Mouse (Mus musculus) CH12F3 (cell line): ENCODE results near the gene Henmt1.

Source experiments
- in situ Hi-C: fragments of 300-500 bp; cut with MboI; formaldehyde crosslinking; loops from 2 replicates; pipeline ENCODE4 v1.14.3; 2020; ENCODE audit warnings: low sequenced_read_pairs

Henmt1 gene

GRCm38 (mm10) chr3:108939573-108939972, at the start of gene Henmt1:
Gene Henmt1, plus strand, starts transcription at chr3:108939873.
- in situ Hi-C loops = no loop called here

GRCm38 (mm10) chr3:108889908-108890307, 49.8 kb upstream of the Henmt1 start, which contains the start of gene Fndc7:
Gene Fndc7, minus strand, starts transcription at chr3:108890008.
- in situ Hi-C loops = no loop called here

- in situ Hi-C loops = no loop called here
Observed at GRCm38 (mm10) chr3:108892080-108892479, 47.6 kb upstream of the Henmt1 start.

- in situ Hi-C loops = no loop called here
Observed at GRCm38 (mm10) chr3:108892914-108893313, 46.8 kb upstream of the Henmt1 start.

- in situ Hi-C loops = no loop called here
Observed at GRCm38 (mm10) chr3:108898640-108899039, 41.0 kb upstream of the Henmt1 start.

GRCm38 (mm10) chr3:108900147-108900546, 39.5 kb upstream of the Henmt1 start:
- in situ Hi-C loops = loop anchor here (10.0 kb wide), 2 partner anchors 45 to 125 kb away; no protein-coding TSS in a partner anchor

GRCm38 (mm10) chr3:108900681-108901080, 39.0 kb upstream of the Henmt1 start:
- in situ Hi-C loops = loop anchor here (10.0 kb wide), 2 partner anchors 46 to 126 kb away; no protein-coding TSS in a partner anchor

- in situ Hi-C loops = loop anchor here (10.0 kb wide), 2 partner anchors 47 to 127 kb away; no protein-coding TSS in a partner anchor
Observed at GRCm38 (mm10) chr3:108902038-108902437, 37.6 kb upstream of the Henmt1 start.

GRCm38 (mm10) chr3:108902934-108903333, 36.7 kb upstream of the Henmt1 start:
- in situ Hi-C loops = loop anchor here (10.0 kb wide), 2 partner anchors 48 to 128 kb away; no protein-coding TSS in a partner anchor

- in situ Hi-C loops = no loop called here
Observed at GRCm38 (mm10) chr3:108910303-108911080, 29.2 kb upstream of the Henmt1 start.

- in situ Hi-C loops = no loop called here
Observed at GRCm38 (mm10) chr3:108911081-108911547, 28.6 kb upstream of the Henmt1 start.

- in situ Hi-C loops = no loop called here
Observed at GRCm38 (mm10) chr3:108911548-108912413, 27.9 kb upstream of the Henmt1 start, which contains the start of gene Prpf38b. Gene Prpf38b, minus strand, starts transcription at chr3:108911727.

GRCm38 (mm10) chr3:108915999-108916398, 23.7 kb upstream of the Henmt1 start:
- in situ Hi-C loops = no loop called here

- in situ Hi-C loops = no loop called here
Observed at GRCm38 (mm10) chr3:108916857-108917256, 22.8 kb upstream of the Henmt1 start.

- in situ Hi-C loops = no loop called here
Observed at GRCm38 (mm10) chr3:108917986-108918385, 21.7 kb upstream of the Henmt1 start.

GRCm38 (mm10) chr3:108918852-108919251, 20.8 kb upstream of the Henmt1 start:
- in situ Hi-C loops = no loop called here

GRCm38 (mm10) chr3:108920442-108921070, 19.1 kb upstream of the Henmt1 start:
- in situ Hi-C loops = no loop called here

- in situ Hi-C loops = no loop called here
Observed at GRCm38 (mm10) chr3:108921822-108922221, 17.9 kb upstream of the Henmt1 start.

GRCm38 (mm10) chr3:108925677-108926076, 14.0 kb upstream of the Henmt1 start:
- in situ Hi-C loops = no loop called here

- in situ Hi-C loops = no loop called here
Observed at GRCm38 (mm10) chr3:108926308-108926707, 13.4 kb upstream of the Henmt1 start.

- in situ Hi-C loops = no loop called here
Observed at GRCm38 (mm10) chr3:108933557-108933956, 6.1 kb upstream of the Henmt1 start.
